In genomic region chr2:32163057-32163456, GRCm38 (mm10) we compare ENCODE assay signal across 13 mouse cellular contexts.
"Had no signal": no experiment of that assay in that cellular context is flagged by ENCODE, and none has a peak within 500 bp of the region (broad histone marks: within the 10 kb centered on the region; RNA-seq: fewer than 3 reads in every experiment).

No protein-coding gene starts in this region.

- H3K36me3 ChIP-seq: neural tube, embryonic 15.5 days had no signal

- H3K27me3 ChIP-seq: limb, embryonic 12.5 days; midbrain, embryonic 12.5 days; neural tube, embryonic 15.5 days had no signal

- ATAC-seq: midbrain, embryonic 16.5 days had no signal

- H3K4me3 ChIP-seq: limb, embryonic 12.5 days; midbrain, embryonic 12.5 days; neural tube, embryonic 15.5 days had no signal

- H3K4me2 ChIP-seq: limb, embryonic 12.5 days; midbrain, embryonic 12.5 days; neural tube, embryonic 15.5 days had no signal

- H3K9ac ChIP-seq: limb, embryonic 12.5 days; midbrain, embryonic 12.5 days; neural tube, embryonic 15.5 days had no signal

- H3K27ac ChIP-seq: kidney, postnatal 0 days; midbrain, embryonic 12.5 days; neural tube, embryonic 15.5 days had no signal

- H3K9me3 ChIP-seq: limb, embryonic 12.5 days; neural tube, embryonic 15.5 days had no signal

- DNase-seq: kidney, adult 11 months; kidney, adult 9 months; kidney, postnatal 36 days; lung, adult 18-20 months; right cerebral cortex, adult 18-20 months; right cerebral cortex, postnatal 25 days; thymus, adult 18-20 months; thymus, postnatal 14 days had no signal
